21 mouse cellular contexts compared by ENCODE assay signal in genomic region chr12:15821019-15821418, GRCm38 (mm10).
"Had no signal": no experiment of that assay in that cellular context is flagged by ENCODE, and none has a peak within 500 bp of the region (broad histone marks: within the 10 kb centered on the region; RNA-seq: fewer than 3 reads in every experiment).

No protein-coding gene starts in this region.

- H3K4me3 ChIP-seq: lung, embryonic 15.5 days; midbrain, embryonic 10.5 days; midbrain, embryonic 12.5 days; myocyte; neural tube, embryonic 13.5 days; neural tube, embryonic 15.5 days had no signal

- H3K36me3 ChIP-seq: lung, embryonic 15.5 days; midbrain, embryonic 10.5 days; midbrain, embryonic 12.5 days; neural tube, embryonic 13.5 days; neural tube, embryonic 15.5 days had no signal

- H3K27ac ChIP-seq: lung, embryonic 15.5 days; macrophage; midbrain, embryonic 10.5 days; midbrain, embryonic 12.5 days; neural tube, embryonic 13.5 days; neural tube, embryonic 15.5 days had no signal

- H3K9ac ChIP-seq: lung, embryonic 15.5 days; midbrain, embryonic 12.5 days; neural tube, embryonic 13.5 days; neural tube, embryonic 15.5 days had no signal

- H3K9me3 ChIP-seq: lung, embryonic 15.5 days; midbrain, embryonic 10.5 days; midbrain, embryonic 12.5 days; neural tube, embryonic 13.5 days; neural tube, embryonic 15.5 days had no signal

- DNase-seq: lung, adult 2 months; lung, postnatal 14 days; lung, postnatal 36 days; midbrain, embryonic 14.5 days; retina, postnatal 1 day; right cerebral cortex, adult 18-20 months; right cerebral cortex, postnatal 25 days; right cerebral cortex, postnatal 4 days; spleen, adult 18-20 months; thymus, adult 18-20 months; thymus, postnatal 14 days; thymus, postnatal 36 days had no signal

- ATAC-seq: lung, postnatal 0 days; midbrain, embryonic 16.5 days had no signal

- H3K4me2 ChIP-seq: lung, embryonic 15.5 days; midbrain, embryonic 12.5 days; neural tube, embryonic 13.5 days; neural tube, embryonic 15.5 days had no signal

- H3K27me3 ChIP-seq: lung, embryonic 15.5 days; midbrain, embryonic 12.5 days; neural tube, embryonic 13.5 days; neural tube, embryonic 15.5 days had no signal
